Mouse (Mus musculus): ENCODE results near the gene Cpn1. TPM values are rescaled to one million over a fixed set of nuclear protein-coding genes. Genes with fewer than 3 reads are reported as not detected.
A peak's percentile ranks its signal among the peaks of the same experiment; 100 is the strongest.

Gene Cpn1
- total and polyA plus RNA-seq, 3 experiments: 0.13 to 1.0 (median 0.34) TPM

- no peak for DNase-seq (ENCODE audit: extremely low read depth)
- TF ChIP-seq JUN (IDR thresholded peaks at IDR 0.05; ENCODE audit: insufficient read depth, low read depth, low read length) (no peak), BHLHE40 (IDR thresholded peaks at IDR 0.05; ENCODE audit: low read depth, low read length) (no peak), POLR2A (IDR thresholded peaks at IDR 0.05; ENCODE audit: low read depth, low read length) (no peak)
- dilution Hi-C loops (cut with MboI; ENCODE audit: extremely low pct_ligation_motif_present, extremely low pct_unique_long_range_greater_than_20kb, low sequenced_read_pairs) (no loop called here), in situ Hi-C loops (cut with MboI; ENCODE audit: low pct_ligation_motif_present, low pct_unique_long_range_greater_than_20kb, low sequenced_read_pairs) (no loop called here)
- Histone ChIP-seq H3K9me3 (replicated peaks; ENCODE audit: low read length) (no peaks in the 10 kb centered on the region), H3K4me1 (ENCODE audit: control insufficient read depth in 1 of 2, insufficient read depth in 2 of 2) (peaks cover 7 to 25% of the 10 kb centered on the region in 2 experiments), H3K36me3 (replicated peaks in 1 of 2; ENCODE audit: control insufficient read depth in 1 of 2, insufficient read depth in 1 of 2, low read length in 1 of 2) (peaks cover 0 to 2% of the 10 kb centered on the region in 2 experiments), H3K4me3 (replicated peaks in 1 of 3; ENCODE audit: low read depth in 2 of 3, low read length in 2 of 3, poor library complexity in 1 of 3) (peak overlapping the region; percentile 59 to 62 (median 61)), H3K9ac (ENCODE audit: insufficient read depth, low read depth) (peak overlapping the region; percentile 48), H3K27me3 (replicated peaks) (no peaks in the 10 kb centered on the region), H3K27ac (ENCODE audit: insufficient read depth, low read depth) (no peak overlapping the region), H3K79me2 (replicated peaks; ENCODE audit: control insufficient read depth, extremely low read depth, insufficient read depth, poor library complexity, severe bottlenecking) (no peaks in the 10 kb centered on the region), H3K4me2 (ENCODE audit: insufficient read depth, low read depth, poor library complexity, severe bottlenecking) (peak overlapping the region; percentile 96)
Measured at GRCm38 (mm10) chr19:43939171-43939768, 47.1 kb downstream of the Cpn1 start.

- Histone ChIP-seq H3K36me3 (replicated peaks in 1 of 2; ENCODE audit: control insufficient read depth in 1 of 2, insufficient read depth in 1 of 2, low read length in 1 of 2) (peaks cover 0 to 4% of the 10 kb centered on the region in 2 experiments), H3K9me3 (replicated peaks; ENCODE audit: low read length) (no peaks in the 10 kb centered on the region), H3K4me2 (ENCODE audit: insufficient read depth, low read depth, poor library complexity, severe bottlenecking) (no peak overlapping the region), H3K9ac (ENCODE audit: insufficient read depth, low read depth) (no peak overlapping the region), H3K4me1 (ENCODE audit: control insufficient read depth in 1 of 2, insufficient read depth in 2 of 2) (peaks cover 5 to 25% of the 10 kb centered on the region in 2 experiments), H3K27me3 (replicated peaks) (no peaks in the 10 kb centered on the region), H3K79me2 (replicated peaks; ENCODE audit: control insufficient read depth, extremely low read depth, insufficient read depth, poor library complexity, severe bottlenecking) (no peaks in the 10 kb centered on the region), H3K27ac (ENCODE audit: insufficient read depth, low read depth) (no peak overlapping the region), H3K4me3 (replicated peaks in 1 of 3; ENCODE audit: low read depth in 2 of 3, low read length in 2 of 3, poor library complexity in 1 of 3) (no peak overlapping the region)
- no peak for DNase-seq (ENCODE audit: extremely low read depth)
- dilution Hi-C loops (cut with MboI; ENCODE audit: extremely low pct_ligation_motif_present, extremely low pct_unique_long_range_greater_than_20kb, low sequenced_read_pairs): no loop called here
- in situ Hi-C loops (cut with MboI; ENCODE audit: low pct_ligation_motif_present, low pct_unique_long_range_greater_than_20kb, low sequenced_read_pairs): no loop called here
- TF ChIP-seq JUN (IDR thresholded peaks at IDR 0.05; ENCODE audit: insufficient read depth, low read depth, low read length): no peak
Measured at GRCm38 (mm10) chr19:43938355-43938754, 48.0 kb downstream of the Cpn1 start.

GRCm38 (mm10) chr19:43930926-43931325, 55.4 kb downstream of the Cpn1 start:
- no peak for TF ChIP-seq JUND (conservative IDR thresholded peaks at IDR 0.05; ENCODE audit: low read depth, low read length)
- no peak for TF ChIP-seq RCOR1 (conservative IDR thresholded peaks at IDR 0.05; ENCODE audit: low read depth, low read length)
- TF ChIP-seq SMC3 (IDR thresholded peaks at IDR 0.05; ENCODE audit: low read depth, low read length): no peak
- no peak for TF ChIP-seq TBP (conservative IDR thresholded peaks at IDR 0.05; ENCODE audit: low read depth, low read length)
- TF ChIP-seq GABPA (IDR thresholded peaks at IDR 0.05; ENCODE audit: insufficient replicate concordance, low read depth, low read length): no peak
- TF ChIP-seq MYC (IDR thresholded peaks at IDR 0.05; ENCODE audit: low read depth, low read length): no peak
- no peak for TF ChIP-seq HCFC1 (IDR thresholded peaks at IDR 0.05; ENCODE audit: low read depth, low read length)
- TF ChIP-seq E2F4 (IDR thresholded peaks at IDR 0.05; ENCODE audit: insufficient replicate concordance, low read depth, low read length): no peak
- TF ChIP-seq CTCF (conservative IDR thresholded peaks at IDR 0.05 in 1 of 2, IDR thresholded peaks at IDR 0.05 in 1 of 2; ENCODE audit: low read depth in 2 of 2, low read length in 2 of 2): no peak
- TF ChIP-seq TCF12 (IDR thresholded peaks at IDR 0.05; ENCODE audit: low read depth, low read length): no peak
- no peak for TF ChIP-seq ZC3H11A (IDR thresholded peaks at IDR 0.05; ENCODE audit: low read depth, low read length)
- TF ChIP-seq USF2 (conservative IDR thresholded peaks at IDR 0.05; ENCODE audit: low read depth, low read length): no peak
- no peak for TF ChIP-seq NRF1 (IDR thresholded peaks at IDR 0.05; ENCODE audit: low read depth, low read length)
- no peak for TF ChIP-seq BHLHE40 (IDR thresholded peaks at IDR 0.05; ENCODE audit: low read depth, low read length)
- no peak for TF ChIP-seq MAX (IDR thresholded peaks at IDR 0.05; ENCODE audit: low read length)
- TF ChIP-seq POLR2A (IDR thresholded peaks at IDR 0.05; ENCODE audit: low read depth, low read length): no peak
- no peak for TF ChIP-seq NELFE (IDR thresholded peaks at IDR 0.05; ENCODE audit: low read depth, low read length)
- in situ Hi-C loops (cut with MboI; ENCODE audit: low pct_ligation_motif_present, low pct_unique_long_range_greater_than_20kb, low sequenced_read_pairs): no loop called here
- H3K4me1 ChIP-seq (ENCODE audit: control insufficient read depth in 1 of 2, insufficient read depth in 2 of 2): peaks cover 3 to 22% of the 10 kb centered on the region in 2 experiments; a peak in 3 of 4 replicates
- H3K4me2 ChIP-seq (ENCODE audit: insufficient read depth, low read depth, poor library complexity, severe bottlenecking): no peak overlapping the region
- H3K9me3 ChIP-seq (replicated peaks; ENCODE audit: low read length): no peaks in the 10 kb centered on the region
- peak; percentile 31 for DNase-seq (ENCODE audit: extremely low read depth)
- dilution Hi-C loops (cut with MboI; ENCODE audit: extremely low pct_ligation_motif_present, extremely low pct_unique_long_range_greater_than_20kb, low sequenced_read_pairs): no loop called here
- H3K36me3 ChIP-seq (replicated peaks in 1 of 2; ENCODE audit: control insufficient read depth in 1 of 2, insufficient read depth in 1 of 2, low read length in 1 of 2): peaks cover 0 to 2% of the 10 kb centered on the region in 2 experiments
- H3K27me3 ChIP-seq (replicated peaks): no peaks in the 10 kb centered on the region
- no peak overlapping the region for H3K9ac ChIP-seq (ENCODE audit: insufficient read depth, low read depth)
- no peak overlapping the region for H3K27ac ChIP-seq (ENCODE audit: insufficient read depth, low read depth)
- no peak overlapping the region for H3K4me3 ChIP-seq (replicated peaks in 1 of 3; ENCODE audit: low read depth in 2 of 3, low read length in 2 of 3, poor library complexity in 1 of 3)
- no peaks in the 10 kb centered on the region for H3K79me2 ChIP-seq (replicated peaks; ENCODE audit: control insufficient read depth, extremely low read depth, insufficient read depth, poor library complexity, severe bottlenecking)

Data from CH12.LX (cell line).